Mouse (Mus musculus) embryonic facial prominence, embryonic 11.5 days (tissue): ENCODE measurements around the gene Gm20390. TPM values are rescaled to one million over a fixed set of nuclear protein-coding genes. Genes with fewer than 3 reads are reported as not detected.

Experiments used
- ATAC-seq: fragments of 200-750 bp; cut with Nextera tagmentation; replicated peaks from 2 replicates; pipeline ENCODE4 v1.8.0; 2017; ENCODE audit warnings: low read depth; ENCODE audit not compliant: insufficient number of reproducible peaks, low FRiP score, low TSS enrichment
- DNase-seq: peaks from one replicate; pipeline ENCODE4 v3.0.0-alpha.2; 2015; ENCODE audit warnings: low spot score
- H3K27ac ChIP-seq: fragments of 300-500 bp; sonication (generic); replicated peaks from 2 replicates; pipeline ENCODE4 v1.5.1; 2014; ENCODE audit warnings: mild to moderate bottlenecking, low read depth, low read length, control low read depth
- H3K27me3 ChIP-seq: fragments of 300-500 bp; sonication (generic); 2 replicates; pipeline ENCODE4 v1.6.1; 2014; ENCODE audit warnings: mild to moderate bottlenecking, low read length, moderate library complexity, mixed read lengths; ENCODE audit not compliant: control insufficient read depth, insufficient read depth
- H3K36me3 ChIP-seq: fragments of 300-500 bp; sonication (generic); replicated peaks from 2 replicates; pipeline ENCODE4 v1.6.1; 2014; ENCODE audit warnings: low read depth, mild to moderate bottlenecking, low read length, moderate library complexity, mixed read lengths; ENCODE audit not compliant: control insufficient read depth, insufficient read depth
- H3K4me1 ChIP-seq: fragments of 300-500 bp; sonication (generic); 2 replicates; pipeline ENCODE4 v1.6.1; 2014; ENCODE audit warnings: low read length, mixed read lengths; ENCODE audit not compliant: control insufficient read depth, insufficient read depth
- H3K4me2 ChIP-seq: fragments of 300-500 bp; sonication (generic); 2 replicates; pipeline ENCODE4 v1.6.1; 2014; ENCODE audit warnings: low read depth, mild to moderate bottlenecking, control low read depth, low read length, moderate library complexity
- H3K4me3 ChIP-seq: fragments of 300-500 bp; sonication (generic); 2 replicates; pipeline ENCODE4 v1.5.1; 2014; ENCODE audit warnings: low read depth, low read length, control low read depth
- H3K9ac ChIP-seq: fragments of 300-500 bp; sonication (generic); replicated peaks from 2 replicates; pipeline ENCODE4 v1.6.1; 2014; ENCODE audit warnings: mild to moderate bottlenecking, control low read depth, low read length
- H3K9me3 ChIP-seq: fragments of 300-500 bp; sonication (generic); replicated peaks from 2 replicates; pipeline ENCODE4 v1.6.1; 2016; ENCODE audit warnings: mild to moderate bottlenecking, low read length, inconsistent platforms, mixed read lengths; ENCODE audit not compliant: control insufficient read depth
- WGBS: fragments of 180-500 bp; shearing (Covaris S2); extraction: QIAGEN DNeasy Blood & Tissue Kit; methylation state at CpG from one replicate; pipeline ENCODE4 v1.1.7; 2014; 5-methylcytosine and 5-hydroxymethylcytosine counted together
- polyA plus RNA-seq: library from polyadenylated mRNA; unstranded; fragments of >200 nt; fragmentation: Nextera tagmentation; extraction: Ambion mirVana; gene quantifications from 2 replicates; pipeline ENCODE4 v1.2.1, GENCODE M21; 2014

Gm20390 gene
- polyA plus RNA-seq, 1 experiment from 2014 or later = 429 TPM

DNA sequence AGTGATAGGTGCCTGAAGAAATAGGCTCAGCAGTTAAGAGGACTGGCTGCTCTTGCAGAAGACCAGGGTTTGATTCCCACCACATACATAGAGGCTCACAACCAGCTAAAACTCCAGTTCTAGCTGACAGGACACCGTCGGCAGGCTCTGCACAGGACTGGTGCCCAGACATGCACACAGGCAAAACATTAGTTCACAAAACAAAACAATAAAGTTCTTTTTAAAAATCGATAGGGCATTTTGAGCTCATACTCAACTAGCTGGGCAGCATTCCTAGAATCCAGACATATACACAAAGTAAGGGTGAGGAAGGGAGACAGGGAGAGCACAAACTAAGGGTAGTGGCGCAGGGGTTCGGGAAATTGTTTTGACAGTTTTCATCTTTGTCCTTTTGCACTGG lies 26.4 kb upstream of the Gm20390 start:
- DNase-seq (no peak), ATAC-seq (no peak)
- H3K27ac ChIP-seq = no peak overlapping the region
- WGBS = 75% methylated on average over 5 of the region's 5 CpGs
- H3K4me3 ChIP-seq = peak overlapping the region; percentile 98
- no peaks in the 10 kb centered on the region for H3K27me3 ChIP-seq
- peak overlapping the region; percentile 88 for H3K9ac ChIP-seq
- no peaks in the 10 kb centered on the region for H3K36me3 ChIP-seq
- peaks cover 4% of the 10 kb centered on the region; the same call in 1 of the 2 replicates for H3K4me1 ChIP-seq
- 0 out of 2 replicates have a peak overlapping the region, but pooled peaks have one; percentile 59 for H3K4me2 ChIP-seq
- H3K9me3 ChIP-seq = no peaks in the 10 kb centered on the region

GRCm38 (mm10) chr11:93988328-93989062 lies 20.4 kb upstream of the Gm20390 start:
- Histone ChIP-seq H3K9ac (no peak overlapping the region), H3K36me3 (no peaks in the 10 kb centered on the region), H3K4me2 (no peak overlapping the region), H3K27ac (no peak overlapping the region), H3K4me3 (no peak overlapping the region), H3K27me3 (no peaks in the 10 kb centered on the region), H3K4me1 (no peaks in the 10 kb centered on the region), H3K9me3 (no peaks in the 10 kb centered on the region)
- DNase-seq (no peak), ATAC-seq (no peak)
- 64% methylated on average over 12 of the region's 12 CpGs for WGBS

- 72% methylated on average over 8 of the region's 8 CpGs for WGBS
- H3K9ac ChIP-seq = no peak overlapping the region
- no peaks in the 10 kb centered on the region for H3K4me1 ChIP-seq
- no peaks in the 10 kb centered on the region for H3K27me3 ChIP-seq
- H3K36me3 ChIP-seq = no peaks in the 10 kb centered on the region
- DNase-seq (no peak), ATAC-seq (no peak)
- H3K27ac ChIP-seq = no peak overlapping the region
- H3K9me3 ChIP-seq = no peaks in the 10 kb centered on the region
- no peak overlapping the region for H3K4me3 ChIP-seq
- H3K4me2 ChIP-seq = no peak overlapping the region
These were observed 19.7 kb upstream of the Gm20390 start for GRCm38 (mm10) chr11:93987625-93988327.

DNA sequence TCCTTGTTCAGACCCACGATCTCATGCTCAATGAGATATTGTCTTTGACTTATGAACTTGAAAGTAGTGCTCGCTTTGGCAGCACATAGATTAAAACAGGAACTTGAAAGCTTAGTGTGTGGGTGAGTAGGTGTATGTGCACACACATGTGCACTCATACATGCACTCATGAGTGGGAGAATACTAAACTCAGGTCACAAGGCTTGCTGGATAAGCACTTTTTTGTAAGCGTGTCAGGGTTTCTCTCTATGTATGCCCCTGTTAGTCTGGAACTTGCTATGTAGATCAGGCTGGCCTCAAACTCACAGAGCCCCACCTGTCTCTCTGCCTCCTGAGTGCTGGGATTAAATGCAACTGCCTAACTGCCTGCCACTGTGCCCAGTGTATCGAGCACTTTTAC lies 18.9 kb upstream of the Gm20390 start:
- Histone ChIP-seq H3K27me3 (no peaks in the 10 kb centered on the region), H3K4me2 (no peak overlapping the region), H3K9ac (no peak overlapping the region), H3K4me3 (no peak overlapping the region), H3K9me3 (no peaks in the 10 kb centered on the region), H3K4me1 (no peaks in the 10 kb centered on the region), H3K36me3 (no peaks in the 10 kb centered on the region), H3K27ac (no peak overlapping the region)
- DNase-seq (no peak), ATAC-seq (no peak)
- WGBS = 87% methylated on average over 4 of the region's 4 CpGs

DNA sequence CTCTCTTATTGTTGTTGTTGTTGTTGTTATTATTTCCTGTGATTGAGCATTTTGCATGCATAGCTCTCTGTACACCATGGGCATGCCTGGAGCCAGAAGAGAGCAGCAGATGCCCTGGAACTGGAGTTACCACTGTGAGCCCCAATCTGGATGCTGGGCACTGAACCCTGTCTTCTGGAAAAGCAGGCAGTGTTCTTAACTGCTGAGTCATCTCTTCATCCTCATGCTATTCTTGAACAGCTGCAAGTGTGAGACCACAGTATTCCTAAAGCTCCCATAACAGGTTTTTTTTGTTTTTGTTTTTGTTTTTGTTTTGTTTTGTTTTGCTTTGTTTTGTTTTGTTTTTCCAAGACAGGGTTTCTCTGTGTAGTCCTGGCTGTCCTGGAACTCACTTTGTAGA lies 18.2 kb upstream of the Gm20390 start:
- H3K27ac ChIP-seq = no peak overlapping the region
- H3K36me3 ChIP-seq = no peaks in the 10 kb centered on the region
- ATAC-seq = no peak

DNA sequence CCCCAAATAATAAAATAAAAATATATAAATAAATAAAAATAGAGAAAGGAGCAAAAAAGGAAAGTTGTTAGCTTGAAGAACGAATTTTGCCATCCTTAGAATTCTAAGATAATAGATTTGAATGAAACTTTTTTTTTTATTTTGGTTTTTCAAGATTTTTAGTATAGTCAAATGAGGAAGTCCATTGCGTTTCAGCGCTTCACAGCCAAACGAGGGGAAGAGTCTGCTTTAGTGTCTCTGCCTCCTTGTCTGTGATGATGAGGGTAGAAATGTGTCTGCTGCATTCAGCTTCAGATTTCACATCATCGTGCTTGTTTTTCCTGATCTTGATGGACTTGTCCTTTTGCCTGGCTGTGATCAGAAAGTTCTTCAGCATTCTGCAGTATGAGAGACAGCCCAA lies 17.2 kb upstream of the Gm20390 start:
- H3K4me1 ChIP-seq = no peaks in the 10 kb centered on the region
- H3K27me3 ChIP-seq = no peaks in the 10 kb centered on the region
- DNase-seq (no peak), ATAC-seq (no peak)
- no peak overlapping the region for H3K9ac ChIP-seq
- no peaks in the 10 kb centered on the region for H3K9me3 ChIP-seq
- no peak overlapping the region for H3K4me3 ChIP-seq
- H3K4me2 ChIP-seq = no peak overlapping the region
- no peaks in the 10 kb centered on the region for H3K36me3 ChIP-seq
- H3K27ac ChIP-seq = no peak overlapping the region
- 83% methylated on average over 5 of the region's 5 CpGs for WGBS

More for the DNA sequence above, 18.2 kb upstream of the Gm20390 start:
- no peak for DNase-seq
- Histone ChIP-seq H3K4me2 (no peak overlapping the region), H3K4me1 (no peaks in the 10 kb centered on the region), H3K4me3 (no peak overlapping the region), H3K9ac (no peak overlapping the region), H3K9me3 (no peaks in the 10 kb centered on the region), H3K27me3 (no peaks in the 10 kb centered on the region)

GRCm38 (mm10) chr11:93984619-93985018 lies 16.5 kb upstream of the Gm20390 start:
- Histone ChIP-seq H3K27me3 (no peaks in the 10 kb centered on the region), H3K4me3 (no peak overlapping the region), H3K9me3 (no peaks in the 10 kb centered on the region), H3K4me1 (no peaks in the 10 kb centered on the region), H3K9ac (no peak overlapping the region), H3K36me3 (no peaks in the 10 kb centered on the region), H3K27ac (no peak overlapping the region), H3K4me2 (no peak overlapping the region)
- ATAC-seq (no peak), DNase-seq (no peak)
- WGBS = 91% methylated on average over 3 of the region's 3 CpGs

GRCm38 (mm10) chr11:93979502-93980049 lies 11.5 kb upstream of the Gm20390 start:
- H3K4me3 ChIP-seq = no peak overlapping the region
- no peaks in the 10 kb centered on the region for H3K27me3 ChIP-seq
- H3K9me3 ChIP-seq = no peaks in the 10 kb centered on the region
- no peak overlapping the region for H3K4me2 ChIP-seq
- H3K9ac ChIP-seq = no peak overlapping the region
- H3K36me3 ChIP-seq = no peaks in the 10 kb centered on the region
- no peaks in the 10 kb centered on the region for H3K4me1 ChIP-seq
- no peak overlapping the region for H3K27ac ChIP-seq
- DNase-seq (no peak), ATAC-seq (no peak)
- 54% methylated on average over 6 of the region's 6 CpGs for WGBS
